Mouse (Mus musculus) cerebellum, adult 2 months (tissue): ENCODE measurements around the gene Tmem150c.

ENCODE experiments used
- CTCF ChIP-seq: fragments of 200-500 bp; IDR thresholded peaks from 2 replicates; pipeline ENCODE4 v1.5.1; 2011; ENCODE audit warnings: low read depth, mild to moderate bottlenecking, control low read depth, low read length, moderate library complexity, borderline replicate concordance; ENCODE audit not compliant: insufficient read depth
- POLR2A ChIP-seq: fragments of 200-500 bp; IDR thresholded peaks from 2 replicates; pipeline ENCODE4 v1.6.1; 2011; ENCODE audit warnings: low read length, control low read depth, borderline replicate concordance; ENCODE audit not compliant: insufficient read depth

DNA sequence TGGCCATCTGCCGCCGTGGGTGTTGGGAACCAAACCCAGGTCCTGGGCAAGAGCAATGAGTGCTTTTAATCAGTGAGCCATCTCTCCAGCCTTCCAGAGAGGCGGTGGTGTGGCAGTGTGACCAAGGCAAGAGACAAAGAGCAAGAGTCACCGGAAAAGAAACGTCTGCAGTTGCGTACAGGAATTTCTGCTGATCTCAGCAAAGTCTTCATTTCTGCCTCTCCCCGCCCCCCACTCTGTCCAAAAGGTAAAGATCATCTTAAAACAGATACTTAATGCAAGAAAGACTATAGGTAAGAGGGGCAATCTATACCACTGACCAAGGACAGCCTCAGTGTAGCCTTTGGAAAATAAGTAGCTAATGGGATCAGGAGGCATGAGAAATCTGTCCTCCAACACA lies 14.8 kb downstream of the Tmem150c start:
- TF ChIP-seq POLR2A (no peak), CTCF (no peak)
